Mouse (Mus musculus): ENCODE measurements around the gene Cutc. TPM values are rescaled to one million over a fixed set of nuclear protein-coding genes. Genes with fewer than 3 reads are reported as not detected.

The Cutc gene
- total and polyA plus RNA-seq, 3 experiments, result 10.0 to 18.8 TPM; not detected in 1

DNA sequence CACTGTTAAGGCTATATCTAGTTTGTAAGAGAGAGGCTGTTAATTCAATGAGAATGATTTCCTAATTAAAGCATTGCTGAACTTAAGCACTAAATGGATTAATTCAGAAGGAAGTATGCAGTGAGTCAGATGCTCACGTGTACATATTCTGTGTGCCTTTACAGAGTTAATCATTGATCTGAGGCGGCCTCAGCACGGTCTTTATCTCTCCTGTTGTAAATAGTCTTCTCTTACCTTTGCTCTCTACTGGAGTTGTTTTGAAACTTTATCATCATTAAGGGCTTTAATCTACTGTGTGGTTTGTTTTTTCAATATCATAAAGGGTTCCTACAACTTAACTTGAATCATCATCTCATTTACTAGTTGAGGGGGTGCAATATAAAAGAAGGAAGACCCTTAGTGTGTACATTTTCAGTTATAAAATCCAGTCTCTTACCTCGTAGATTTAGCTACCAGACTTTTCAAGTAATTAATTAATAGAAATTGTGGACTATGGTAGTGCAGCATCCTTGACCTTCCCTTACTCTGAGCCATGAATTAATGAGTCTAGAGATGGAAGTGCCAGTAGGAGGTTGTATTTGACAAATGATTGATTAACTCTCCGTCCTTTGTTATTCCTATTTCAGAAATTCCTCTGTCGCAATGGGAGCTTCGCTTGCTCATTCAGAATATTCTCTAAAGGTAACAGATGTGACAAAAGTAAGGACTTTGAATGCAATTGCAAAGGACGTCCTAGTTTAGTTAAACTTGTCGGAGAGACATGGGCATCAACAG lies 14.9 kb downstream of the Cutc start:
- Histone ChIP-seq H3K27me3 (ENCODE audit: control insufficient read depth in 1 of 2, insufficient read depth in 2 of 2, low read length in 2 of 2) (no peaks in the 10 kb centered on the region), H3K27ac (ENCODE audit: control insufficient read depth, low read depth, low read length) (no peak overlapping the region)
- TF ChIP-seq SIN3A (IDR thresholded peaks at IDR 0.05; ENCODE audit: low read length), result no peak
- no peak for TF ChIP-seq TAL1 (IDR thresholded peaks at IDR 0.05; ENCODE audit: low read length)

DNA sequence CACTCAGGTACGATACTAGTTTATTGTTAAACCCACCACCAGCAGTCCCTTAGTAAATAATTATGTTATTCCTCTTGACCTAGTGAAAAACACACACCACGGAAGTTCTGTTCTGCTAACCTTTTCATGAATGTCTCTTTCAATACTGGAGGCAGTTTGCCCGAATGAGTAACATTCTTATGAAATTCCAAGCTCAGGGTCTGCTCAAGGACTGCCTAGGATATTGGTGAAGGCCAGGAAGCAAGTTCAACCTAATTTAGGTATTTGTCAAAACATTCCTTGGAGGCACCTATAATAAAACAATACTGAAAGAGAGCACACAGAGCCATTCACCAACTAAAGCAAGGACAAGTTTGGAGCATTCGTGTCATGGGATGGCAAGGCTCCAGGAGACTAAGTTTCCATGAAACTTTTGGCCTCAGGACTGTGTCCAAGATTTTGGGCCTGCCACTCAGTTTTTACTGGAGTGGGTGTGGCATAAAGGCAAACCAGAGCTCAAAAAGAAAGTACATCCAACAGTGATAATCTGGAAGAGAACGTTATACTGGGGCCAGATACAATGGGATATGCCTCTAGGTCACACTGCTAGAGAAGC lies 16.7 kb downstream of the Cutc start:
- H3K4me1 ChIP-seq (ENCODE audit: control insufficient read depth in 1 of 2, insufficient read depth in 2 of 2, low read length in 2 of 2), result peaks cover 8 to 10% of the 10 kb centered on the region in 2 experiments
- no peaks in the 10 kb centered on the region for H3K27me3 ChIP-seq (ENCODE audit: control insufficient read depth in 1 of 2, insufficient read depth in 2 of 2, low read length in 2 of 2)
- no peak overlapping the region for H3K4me3 ChIP-seq (ENCODE audit: control insufficient read depth in 1 of 2, insufficient read depth in 1 of 2, low read depth in 2 of 2, low read length in 2 of 2)
- no peaks in the 10 kb centered on the region for H3K79me2 ChIP-seq (ENCODE audit: control insufficient read depth, insufficient read depth, low read length, poor library complexity)
- no peaks in the 10 kb centered on the region for H3K9me3 ChIP-seq (replicated peaks; ENCODE audit: insufficient read depth, low read length)
- H3K9ac ChIP-seq (ENCODE audit: control insufficient read depth, low read depth, low read length, poor library complexity, severe bottlenecking), result no peak overlapping the region
- H3K27ac ChIP-seq (ENCODE audit: control insufficient read depth, low read depth, low read length), result no peak overlapping the region
- TF ChIP-seq ZC3H11A (IDR thresholded peaks at IDR 0.05; ENCODE audit: low read depth, low read length) (no peak), CHD2 (IDR thresholded peaks at IDR 0.05; ENCODE audit: low read length) (no peak), MYC (IDR thresholded peaks at IDR 0.05; ENCODE audit: low read depth, low read length) (no peak), RAD21 (IDR thresholded peaks at IDR 0.05; ENCODE audit: low read depth, low read length) (no peak), ZMIZ1 (IDR thresholded peaks at IDR 0.05; ENCODE audit: low read depth, low read length) (no peak), UBTF (IDR thresholded peaks at IDR 0.05; ENCODE audit: borderline replicate concordance, insufficient read depth, low read depth, low read length) (no peak), POLR2AphosphoS5 (IDR thresholded peaks at IDR 0.05; ENCODE audit: borderline replicate concordance, low read depth, low read length) (no peak), SIN3A (IDR thresholded peaks at IDR 0.05; ENCODE audit: low read length) (no peak), USF2 (IDR thresholded peaks at IDR 0.05; ENCODE audit: borderline replicate concordance in 1 of 2, insufficient read depth in 1 of 2, low read depth in 1 of 2, low read length in 2 of 2) (no peak), MEF2A (IDR thresholded peaks at IDR 0.05; ENCODE audit: extremely low read depth, insufficient replicate concordance, low read depth, low read length, poor library complexity, severe bottlenecking) (no peak), MAX (IDR thresholded peaks at IDR 0.05; ENCODE audit: low read length) (no peak), POLR2A (IDR thresholded peaks at IDR 0.05; ENCODE audit: control insufficient read depth in 1 of 2, insufficient read depth in 1 of 2, low read depth in 1 of 2, low read length in 2 of 2, poor library complexity in 1 of 2) (no peak)
- DNase-seq (ENCODE audit: low read depth, low spot score), result no peak
- H3K36me3 ChIP-seq (ENCODE audit: control insufficient read depth in 1 of 2, insufficient read depth in 2 of 2, low read length in 2 of 2), result peaks cover 0 to 17% of the 10 kb centered on the region in 2 experiments; a peak in 2 of 4 replicates

More for the DNA sequence above, 14.9 kb downstream of the Cutc start:
- Histone ChIP-seq H3K9me3 (replicated peaks; ENCODE audit: insufficient read depth, low read length) (no peaks in the 10 kb centered on the region), H3K4me1 (ENCODE audit: control insufficient read depth in 1 of 2, insufficient read depth in 2 of 2, low read length in 2 of 2) (peaks cover 6 to 8% of the 10 kb centered on the region in 2 experiments; a peak in 3 of 4 replicates), H3K9ac (ENCODE audit: control insufficient read depth, low read depth, low read length, poor library complexity, severe bottlenecking) (no peak overlapping the region), H3K79me2 (ENCODE audit: control insufficient read depth, insufficient read depth, low read length, poor library complexity) (no peaks in the 10 kb centered on the region), H3K4me3 (ENCODE audit: control insufficient read depth in 1 of 2, insufficient read depth in 1 of 2, low read depth in 2 of 2, low read length in 2 of 2) (no peak overlapping the region), H3K36me3 (ENCODE audit: control insufficient read depth in 1 of 2, insufficient read depth in 2 of 2, low read length in 2 of 2) (peaks cover 0 to 17% of the 10 kb centered on the region in 2 experiments; a peak in 2 of 4 replicates)
- DNase-seq (ENCODE audit: low read depth, low spot score), result no peak
